Comparison of ENCODE assay signal across 15 mouse cellular contexts in genomic region chr3:68691938-68692599, GRCm38 (mm10). TPM values are rescaled to one million over a fixed set of nuclear protein-coding genes. Genes with fewer than 3 reads are reported as not detected.
DNase-seq lines count a peak whose midpoint lies in the region; ATAC-seq and TF ChIP-seq lines count a peak whose summit lies in the region.
"Had no signal": no experiment of that assay in that cellular context is flagged by ENCODE, and none has a peak within 500 bp of the region (broad histone marks: within the 10 kb centered on the region; RNA-seq: fewer than 3 reads in every experiment).

No protein-coding gene starts in this region.

- H3K4me2 ChIP-seq in heart, embryonic 16.5 days (ENCODE audit: low read depth, low read length) = peak overlapping the region; percentile 61; the same call in 1 of the 2 replicates
- H3K4me2 ChIP-seq: forebrain, embryonic 15.5 days; limb, embryonic 15.5 days had no signal

- TF ChIP-seq POLR2A in spleen, adult 2 months (IDR thresholded peaks at IDR 0.05; ENCODE audit: low read depth, low read length) = no peak

- no peak overlapping the region for H3K9ac ChIP-seq in heart, embryonic 16.5 days (ENCODE audit: low read length)
- H3K9ac ChIP-seq: forebrain, embryonic 15.5 days; limb, embryonic 15.5 days had no signal

- DNase-seq in heart, adult 8-10 months (ENCODE audit: low spot score) = no peak
- DNase-seq in spleen, adult 2 months (ENCODE audit: low read depth in 1 of 2, low spot score in 2 of 2) = no peak
- DNase-seq in spleen, postnatal 14 days (ENCODE audit: low spot score in 2 of 2) = no peak
- DNase-seq in embryonic facial prominence, embryonic 10.5 days (ENCODE audit: low spot score) = no peak
- DNase-seq: cerebellum, adult 9-11 months; kidney, adult 9 months; right cerebral cortex, postnatal 14 days had no signal

- H3K36me3 ChIP-seq in heart, embryonic 16.5 days (ENCODE audit: control insufficient read depth, insufficient read depth) = no peaks in the 10 kb centered on the region
- H3K36me3 ChIP-seq in spleen, adult 2 months (ENCODE audit: control insufficient read depth, insufficient read depth, low read length) = peaks cover 2% of the 10 kb centered on the region; the same call in 1 of the 2 replicates
- H3K36me3 ChIP-seq in embryonic facial prominence, embryonic 10.5 days (replicated peaks) = no peaks in the 10 kb centered on the region
- H3K36me3 ChIP-seq: forebrain, embryonic 15.5 days; limb, embryonic 15.5 days had no signal

- no peak overlapping the region for H3K4me3 ChIP-seq in heart, embryonic 16.5 days (ENCODE audit: low read length)
- H3K4me3 ChIP-seq in spleen, adult 2 months (ENCODE audit: extremely low read depth, insufficient read depth, insufficient read length) = peak overlapping the region; percentile 64
- H3K4me3 ChIP-seq in embryonic facial prominence, embryonic 10.5 days = no peak overlapping the region
- H3K4me3 ChIP-seq: forebrain, embryonic 15.5 days; limb, embryonic 15.5 days had no signal

- ATAC-seq in heart, embryonic 16.5 days (replicated peaks; ENCODE audit: extremely low read depth, insufficient read depth, low FRiP score) = no peak
- peak; percentile 50 to 51 for ATAC-seq in hematopoietic stem cell, adult 5-6 weeks (replicated peaks in 1 of 2; ENCODE audit: insufficient read depth in 1 of 2, low FRiP score in 2 of 2, low TSS enrichment in 1 of 2, low read depth in 1 of 2, poor library complexity in 2 of 2, severe bottlenecking in 2 of 2)
- ATAC-seq in megakaryocyte-erythroid progenitor cell, adult 5-6 weeks (replicated peaks; ENCODE audit: low FRiP score, low TSS enrichment, poor library complexity, severe bottlenecking) = peak; percentile 46
- ATAC-seq: forebrain, embryonic 15.5 days; midbrain, embryonic 16.5 days had no signal

- H3K9me3 ChIP-seq in heart, embryonic 16.5 days (replicated peaks; ENCODE audit: control insufficient read depth, low read length) = no peaks in the 10 kb centered on the region
- no peaks in the 10 kb centered on the region for H3K9me3 ChIP-seq in embryonic facial prominence, embryonic 10.5 days
- H3K9me3 ChIP-seq: forebrain, embryonic 15.5 days; limb, embryonic 15.5 days had no signal

- peaks cover 10% of the 10 kb centered on the region for H3K4me1 ChIP-seq in heart, embryonic 16.5 days (ENCODE audit: control insufficient read depth, insufficient read depth, low read length)
- peaks cover 2% of the 10 kb centered on the region; the same call in 1 of the 2 replicates for H3K4me1 ChIP-seq in spleen, adult 2 months (ENCODE audit: control insufficient read depth, insufficient read depth, insufficient read length)
- H3K4me1 ChIP-seq in embryonic facial prominence, embryonic 10.5 days = peaks cover 9% of the 10 kb centered on the region; the same call in 1 of the 2 replicates

- 56% methylated on average over 7 of the region's 7 CpGs for WGBS in heart, embryonic 16.5 days
- WGBS in spleen, adult 2 months = 7% methylated on average over 7 of the region's 7 CpGs
- WGBS in embryonic facial prominence, embryonic 10.5 days = 88% methylated on average over 7 of the region's 7 CpGs

- H3K27ac ChIP-seq in heart, embryonic 16.5 days (ENCODE audit: low read length) = no peak overlapping the region
- peak overlapping the region; percentile 73 for H3K27ac ChIP-seq in spleen, adult 2 months (ENCODE audit: insufficient read depth, low read length)
- H3K27ac ChIP-seq in embryonic facial prominence, embryonic 10.5 days (replicated peaks) = no peak overlapping the region
- H3K27ac ChIP-seq: forebrain, embryonic 15.5 days; limb, embryonic 15.5 days had no signal

- H3K27me3 ChIP-seq in heart, embryonic 16.5 days (ENCODE audit: control insufficient read depth, insufficient read depth, low read length) = no peaks in the 10 kb centered on the region
- no peaks in the 10 kb centered on the region for H3K27me3 ChIP-seq in spleen, adult 2 months (ENCODE audit: control insufficient read depth, insufficient read depth, low read length)
- no peaks in the 10 kb centered on the region for H3K27me3 ChIP-seq in embryonic facial prominence, embryonic 10.5 days (replicated peaks; ENCODE audit: low read depth, poor library complexity, severe bottlenecking)
- H3K27me3 ChIP-seq: forebrain, embryonic 15.5 days; limb, embryonic 15.5 days had no signal

- TF ChIP-seq CTCF in spleen, adult 2 months (IDR thresholded peaks at IDR 0.05; ENCODE audit: extremely low read depth, insufficient read depth, insufficient read length, insufficient replicate concordance) = no peak

RNA-seq across cellular contexts. Expression of gene Il12a, which starts 1.6 kb away (rescaled TPM):
- polyA plus RNA-seq in heart, embryonic 16.5 days (2015; fragmentation: Nextera tagmentation; extraction: Ambion mirVana) = not detected in 2 replicates
- under 1 TPM in 3 of 4 experiments, not detected in 1; 0.22 to 0.78 (median 0.22) TPM for total RNA-seq in heart, adult 8-10 months (2022)
- polyA plus RNA-seq in spleen, adult 2 months (2012; rRNA removed) = 7.3 and 9.8 TPM in 2 replicates
- 109 and 152 TPM in 2 replicates for total RNA-seq in hematopoietic stem cell, adult 5-6 weeks (2017)
- 3.8 and 5.4 TPM in 2 replicates for total RNA-seq in megakaryocyte-erythroid progenitor cell, adult 5-6 weeks (2014; fragmentation: Nextera tagmentation)
- 2.5 and 10.7 TPM in 2 replicates for total RNA-seq in megakaryocyte-erythroid progenitor cell, adult 5-6 weeks (2017)
- not detected in 2 replicates for polyA plus RNA-seq in embryonic facial prominence, embryonic 10.5 days (2016; fragmentation: Nextera tagmentation; extraction: Ambion mirVana)
- total RNA-seq: ES-E14 had no signal
- polyA plus RNA-seq: neural tube, embryonic 14.5 days had no signal
